Mouse (Mus musculus): ENCODE data around the gene Macf1. TPM values are rescaled to one million over a fixed set of nuclear protein-coding genes. Genes with fewer than 3 reads are reported as not detected.

The Macf1 gene
- polyA plus RNA-seq, 1 experiment = 137 TPM

- H3K4me1 ChIP-seq (ENCODE audit: control insufficient read depth, insufficient read depth, low read length) = no peaks in the 10 kb centered on the region
- no peak overlapping the region for H3K4me3 ChIP-seq (ENCODE audit: insufficient read depth, low read length)
- no peak for TF ChIP-seq POLR2A (IDR thresholded peaks at IDR 0.05; ENCODE audit: extremely low read depth, insufficient read depth, low read length)
- no peak for TF ChIP-seq CTCF (IDR thresholded peaks at IDR 0.05; ENCODE audit: extremely low read depth, insufficient read depth, low read length)
- H3K27ac ChIP-seq (ENCODE audit: insufficient read depth, low read length) = no peak overlapping the region
These were observed 168.5 kb downstream of the Macf1 start for GRCm38 (mm10) chr4:123515673-123516072.

- Histone ChIP-seq H3K4me3 (ENCODE audit: insufficient read depth, low read length) (no peak overlapping the region), H3K4me1 (ENCODE audit: control insufficient read depth, insufficient read depth, low read length) (no peaks in the 10 kb centered on the region; the same call in 1 of the 2 replicates), H3K27ac (ENCODE audit: insufficient read depth, low read length) (no peak overlapping the region)
- TF ChIP-seq POLR2A (IDR thresholded peaks at IDR 0.05; ENCODE audit: extremely low read depth, insufficient read depth, low read length) (no peak), CTCF (IDR thresholded peaks at IDR 0.05; ENCODE audit: extremely low read depth, insufficient read depth, low read length) (no peak)
These were observed 174.0 kb downstream of the Macf1 start for GRCm38 (mm10) chr4:123510201-123510600.

- H3K4me1 ChIP-seq (ENCODE audit: control insufficient read depth, insufficient read depth, low read length) = no peaks in the 10 kb centered on the region
- H3K27ac ChIP-seq (ENCODE audit: insufficient read depth, low read length) = no peak overlapping the region
- TF ChIP-seq CTCF (IDR thresholded peaks at IDR 0.05; ENCODE audit: extremely low read depth, insufficient read depth, low read length) = no peak
- TF ChIP-seq POLR2A (IDR thresholded peaks at IDR 0.05; ENCODE audit: extremely low read depth, insufficient read depth, low read length) = no peak
- no peak overlapping the region for H3K4me3 ChIP-seq (ENCODE audit: insufficient read depth, low read length)
These were observed 195.1 kb downstream of the Macf1 start for GRCm38 (mm10) chr4:123489086-123489485.

- Histone ChIP-seq H3K4me3 (ENCODE audit: insufficient read depth, low read length) (no peak overlapping the region), H3K27ac (ENCODE audit: insufficient read depth, low read length) (no peak overlapping the region), H3K4me1 (ENCODE audit: control insufficient read depth, insufficient read depth, low read length) (peaks cover 1% of the 10 kb centered on the region; the same call in 1 of the 2 replicates)
- TF ChIP-seq POLR2A (IDR thresholded peaks at IDR 0.05; ENCODE audit: extremely low read depth, insufficient read depth, low read length) (no peak), CTCF (IDR thresholded peaks at IDR 0.05; ENCODE audit: extremely low read depth, insufficient read depth, low read length) (no peak)
These were observed 204.2 kb downstream of the Macf1 start for GRCm38 (mm10) chr4:123479991-123480390.

GRCm38 (mm10) chr4:123478655-123479433, 205.3 kb downstream of the Macf1 start:
- TF ChIP-seq CTCF (IDR thresholded peaks at IDR 0.05; ENCODE audit: extremely low read depth, insufficient read depth, low read length) (no peak), POLR2A (IDR thresholded peaks at IDR 0.05; ENCODE audit: extremely low read depth, insufficient read depth, low read length) (no peak)
- Histone ChIP-seq H3K4me3 (ENCODE audit: insufficient read depth, low read length) (no peak overlapping the region), H3K27ac (ENCODE audit: insufficient read depth, low read length) (0 out of 2 replicates have a peak overlapping the region, but pooled peaks have one; percentile 0), H3K4me1 (ENCODE audit: control insufficient read depth, insufficient read depth, low read length) (peaks cover 1% of the 10 kb centered on the region; the same call in 1 of the 2 replicates)

- Histone ChIP-seq H3K27ac (ENCODE audit: insufficient read depth, low read length) (no peak overlapping the region), H3K4me1 (ENCODE audit: control insufficient read depth, insufficient read depth, low read length) (peaks cover 2% of the 10 kb centered on the region; the same call in 1 of the 2 replicates), H3K4me3 (ENCODE audit: insufficient read depth, low read length) (no peak overlapping the region)
- TF ChIP-seq CTCF (IDR thresholded peaks at IDR 0.05; ENCODE audit: extremely low read depth, insufficient read depth, low read length) (no peak), POLR2A (IDR thresholded peaks at IDR 0.05; ENCODE audit: extremely low read depth, insufficient read depth, low read length) (no peak)
These were observed 218.4 kb downstream of the Macf1 start for GRCm38 (mm10) chr4:123465799-123466198.

GRCm38 (mm10) chr4:123460595-123461272, 223.4 kb downstream of the Macf1 start:
- Histone ChIP-seq H3K27ac (ENCODE audit: insufficient read depth, low read length) (no peak overlapping the region), H3K4me3 (ENCODE audit: insufficient read depth, low read length) (no peak overlapping the region), H3K4me1 (ENCODE audit: control insufficient read depth, insufficient read depth, low read length) (peaks cover under 1% of the 10 kb centered on the region; the same call in 1 of the 2 replicates)
- TF ChIP-seq CTCF (IDR thresholded peaks at IDR 0.05; ENCODE audit: extremely low read depth, insufficient read depth, low read length) (peak; percentile 19; the same call in 1 of the 2 replicates), POLR2A (IDR thresholded peaks at IDR 0.05; ENCODE audit: extremely low read depth, insufficient read depth, low read length) (no peak)

GRCm38 (mm10) chr4:123454871-123455640, 229.1 kb downstream of the Macf1 start:
- no peak overlapping the region for H3K4me3 ChIP-seq (ENCODE audit: insufficient read depth, low read length)
- TF ChIP-seq POLR2A (IDR thresholded peaks at IDR 0.05; ENCODE audit: extremely low read depth, insufficient read depth, low read length) = no peak
- no peak for TF ChIP-seq CTCF (IDR thresholded peaks at IDR 0.05; ENCODE audit: extremely low read depth, insufficient read depth, low read length)
- no peaks in the 10 kb centered on the region for H3K4me1 ChIP-seq (ENCODE audit: control insufficient read depth, insufficient read depth, low read length)
- no peak overlapping the region for H3K27ac ChIP-seq (ENCODE audit: insufficient read depth, low read length)

- no peak overlapping the region for H3K27ac ChIP-seq (ENCODE audit: insufficient read depth, low read length)
- no peak overlapping the region for H3K4me3 ChIP-seq (ENCODE audit: insufficient read depth, low read length)
- no peaks in the 10 kb centered on the region for H3K4me1 ChIP-seq (ENCODE audit: control insufficient read depth, insufficient read depth, low read length)
- TF ChIP-seq CTCF (IDR thresholded peaks at IDR 0.05; ENCODE audit: extremely low read depth, insufficient read depth, low read length) = no peak
- TF ChIP-seq POLR2A (IDR thresholded peaks at IDR 0.05; ENCODE audit: extremely low read depth, insufficient read depth, low read length) = no peak
These were observed 230.4 kb downstream of the Macf1 start for GRCm38 (mm10) chr4:123453729-123454128.
